Mouse (Mus musculus): Measurements from ENCODE around the gene Zc3h10.
"Not testable (repeated sequence)": the region's sequence is repeated elsewhere in the genome, so short reads cannot be mapped to it uniquely, and the experiment has no call there.

Gene Zc3h10

DNA sequence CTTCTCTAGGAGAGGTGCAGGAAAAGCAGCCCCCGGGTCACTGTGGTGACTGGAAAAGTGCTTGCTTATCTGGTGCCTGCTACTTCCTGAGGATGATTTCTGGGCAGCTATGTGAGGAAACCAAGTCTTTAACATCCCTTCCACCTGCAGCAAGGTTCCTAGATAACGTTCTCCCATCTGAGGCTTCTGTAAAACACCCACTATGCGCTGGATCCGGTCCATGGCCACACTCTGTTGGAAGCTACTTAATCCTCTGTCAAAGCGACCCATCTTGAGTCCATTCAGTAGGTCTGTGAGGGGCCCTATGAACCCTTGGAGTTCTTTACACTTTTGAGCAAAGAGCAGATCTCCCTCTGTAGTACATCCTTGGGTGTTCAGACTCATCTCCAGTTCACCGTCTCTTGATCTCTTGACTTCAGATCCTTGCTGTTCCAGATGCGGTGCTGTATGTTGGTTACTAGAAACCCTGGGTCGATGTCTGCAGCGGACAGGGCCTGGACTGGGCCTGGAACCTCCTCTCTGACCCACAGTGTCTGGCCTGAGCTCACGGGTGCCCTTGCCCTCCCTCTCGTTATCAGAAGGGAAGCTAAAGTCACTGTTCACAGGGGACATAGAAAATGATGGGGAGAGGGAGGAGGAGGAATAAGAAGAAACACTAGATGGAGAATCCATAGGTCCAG, 2.7 kb upstream of the Zc3h10 start:
- not testable (repeated sequence) for DNase-seq (ENCODE audit: low spot score)

DNA sequence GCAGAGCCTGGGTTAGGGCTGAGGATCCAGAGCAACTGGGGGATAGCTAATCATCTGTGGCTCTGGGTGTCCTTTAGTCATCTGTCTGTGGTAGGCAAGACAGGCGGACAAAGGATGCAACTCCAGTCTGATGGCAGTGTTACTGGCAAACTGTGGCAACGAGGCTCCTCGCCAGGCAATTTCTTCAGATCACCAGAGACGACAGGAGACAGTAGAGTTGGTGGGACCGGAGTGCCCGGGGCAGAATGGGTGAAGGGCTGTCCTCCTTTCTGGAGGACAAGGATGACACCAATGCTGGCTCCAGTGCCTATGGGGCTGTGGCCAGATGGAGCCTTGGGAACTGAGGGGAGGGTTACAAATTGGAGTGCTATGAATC, 2.1 kb upstream of the Zc3h10 start:
- DNase-seq (ENCODE audit: low spot score) = not testable (repeated sequence)

GRCm38 (mm10) chr10:128548947-128549681, 1.5 kb upstream of the Zc3h10 start, which contains the start of gene Rpl41:
Rpl41 (minus strand) TSS chr10:128549305.
- peak; percentile 99 for DNase-seq (ENCODE audit: low spot score)

DNA sequence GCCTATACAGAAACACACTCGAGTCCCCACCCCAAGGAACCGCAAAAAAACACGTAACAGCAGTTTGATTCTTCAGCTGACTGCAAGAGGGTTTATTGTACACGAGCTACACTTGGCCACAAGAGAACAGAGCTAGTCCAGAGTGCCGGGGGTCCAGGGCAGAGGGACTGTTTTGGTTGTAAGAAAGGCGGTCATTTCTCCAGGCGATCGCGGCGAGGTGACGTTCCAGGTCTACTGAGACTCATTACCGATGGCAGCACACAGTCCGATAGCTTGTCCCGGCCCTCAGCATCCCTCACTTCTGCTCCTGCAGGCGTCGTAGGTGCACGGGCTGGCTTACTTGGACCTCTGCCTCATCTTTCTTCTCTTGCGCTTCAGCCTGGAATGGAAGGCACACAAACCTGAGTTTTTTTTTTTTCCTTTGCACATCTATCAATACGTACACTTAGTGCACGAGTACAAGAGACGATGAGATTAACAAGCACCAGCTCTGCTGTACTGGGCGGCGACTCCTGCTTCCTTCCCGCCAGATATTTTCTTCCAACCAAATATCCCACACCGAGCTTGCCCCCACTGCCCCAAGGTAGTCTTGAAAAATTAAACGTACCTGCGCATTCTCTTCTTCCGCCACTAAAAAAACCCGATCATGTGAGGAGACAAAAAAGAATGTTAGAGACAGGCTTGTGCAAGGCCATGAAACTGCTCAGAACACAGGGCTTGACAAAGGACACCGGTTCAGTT, 647 bp upstream of the Zc3h10 start:
- not testable (repeated sequence) for DNase-seq (ENCODE audit: low spot score)

GRCm38 (mm10) chr10:128546787-128547186, 787 bp downstream of the Zc3h10 start:
- no peak for DNase-seq (ENCODE audit: low spot score)

GRCm38 (mm10) chr10:128546361-128546760, 1.2 kb downstream of the Zc3h10 start:
- peak; percentile 82 for DNase-seq (ENCODE audit: low spot score)

DNA sequence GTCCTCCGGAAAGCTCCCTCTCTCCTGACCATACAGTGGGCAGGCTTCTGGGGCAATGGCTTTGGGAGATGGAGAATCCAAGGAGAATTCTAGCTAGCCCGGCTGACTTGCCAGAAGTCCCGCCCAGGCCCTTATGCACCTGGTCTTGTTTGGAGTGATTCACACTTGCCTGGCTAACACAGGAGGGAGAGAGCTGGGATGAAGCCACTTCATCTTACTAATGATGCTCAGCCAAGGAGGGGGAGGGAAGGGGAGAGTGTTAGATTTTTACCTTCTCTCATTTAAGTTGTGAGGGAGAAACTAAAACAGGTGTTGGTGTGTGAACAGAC, 2.0 kb downstream of the Zc3h10 start:
- DNase-seq (ENCODE audit: low spot score) = no peak

- no peak for DNase-seq (ENCODE audit: low spot score)
Observed at GRCm38 (mm10) chr10:128544674-128545569, 2.7 kb downstream of the Zc3h10 start.

DNA sequence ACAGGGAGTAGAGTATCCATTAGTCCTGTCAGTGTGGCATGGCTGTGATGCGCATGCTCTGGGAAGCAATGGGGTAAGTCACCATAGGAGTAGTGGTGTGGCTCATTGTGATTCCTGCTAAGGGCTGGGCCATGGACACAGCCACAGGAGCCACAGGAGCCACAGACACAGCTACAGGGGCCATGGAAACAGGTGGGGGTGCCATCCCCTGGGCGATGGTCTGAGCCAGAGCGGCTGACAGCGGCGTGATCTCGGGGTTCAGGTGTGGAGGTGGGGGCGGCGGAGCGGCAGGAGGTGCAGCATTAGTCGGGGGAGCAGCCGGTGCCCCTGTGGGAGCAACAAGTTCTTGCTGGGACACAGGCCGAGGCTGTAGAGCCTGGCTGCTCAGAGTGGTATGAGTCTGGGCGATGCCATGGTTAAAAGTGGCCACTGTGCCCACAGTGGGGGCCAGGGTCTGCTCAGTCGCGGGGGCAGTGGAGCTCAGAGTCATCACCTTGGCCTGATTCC, 3.4 kb downstream of the Zc3h10 start:
- no peak for DNase-seq (ENCODE audit: low spot score)

DNA sequence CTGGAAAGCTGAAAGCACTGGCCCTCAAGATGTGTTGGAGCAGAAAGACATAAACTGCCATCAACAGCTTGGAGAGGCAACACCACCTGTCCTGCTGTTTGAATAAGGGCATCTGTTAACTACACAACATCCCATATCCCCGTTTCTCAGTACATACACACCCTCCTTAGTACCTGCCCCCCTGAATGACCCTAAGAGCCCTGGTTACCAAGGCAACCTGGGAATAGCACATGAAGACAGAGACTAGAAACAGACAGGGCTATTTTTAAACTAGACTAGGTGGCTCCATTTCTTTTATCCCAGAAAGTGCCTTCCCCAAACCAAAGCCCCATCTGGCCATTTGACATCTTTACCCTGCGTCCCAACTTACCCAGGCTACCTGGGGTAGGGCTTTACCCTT, 4.5 kb downstream of the Zc3h10 start:
- no peak for DNase-seq (ENCODE audit: low spot score)

GRCm38 (mm10) chr10:128538340-128538870, 9.2 kb downstream of the Zc3h10 start:
- no peak for DNase-seq (ENCODE audit: low spot score)

GRCm38 (mm10) chr10:128536266-128536940, 11.2 kb downstream of the Zc3h10 start:
- peak; percentile 94 for DNase-seq (ENCODE audit: low spot score)

- no peak for DNase-seq (ENCODE audit: low spot score)
Observed at GRCm38 (mm10) chr10:128535624-128536265, 11.8 kb downstream of the Zc3h10 start.

DNA sequence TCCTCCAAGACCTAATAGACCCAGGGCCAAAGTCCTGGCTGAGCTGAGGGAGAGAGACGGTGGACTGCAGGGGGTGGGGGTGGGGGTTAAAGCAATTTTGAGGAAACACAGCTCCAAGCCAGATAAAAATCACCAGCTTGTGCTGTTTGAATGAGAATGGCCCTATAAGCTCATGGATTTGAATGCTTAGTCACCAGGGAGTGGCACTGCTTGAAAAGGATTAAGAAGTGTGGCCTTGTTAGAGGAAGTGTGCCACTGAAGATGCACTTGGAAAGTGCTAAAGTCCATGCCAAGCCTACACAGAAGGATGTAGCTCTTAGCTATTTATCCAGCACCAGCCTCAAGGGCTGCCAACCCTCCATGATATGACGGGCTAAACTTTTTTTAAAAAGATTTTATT, 12.4 kb downstream of the Zc3h10 start:
- no peak for DNase-seq (ENCODE audit: low spot score)

- no peak for DNase-seq (ENCODE audit: low spot score)
Observed at GRCm38 (mm10) chr10:128526366-128527356, 20.9 kb downstream of the Zc3h10 start.

DNA sequence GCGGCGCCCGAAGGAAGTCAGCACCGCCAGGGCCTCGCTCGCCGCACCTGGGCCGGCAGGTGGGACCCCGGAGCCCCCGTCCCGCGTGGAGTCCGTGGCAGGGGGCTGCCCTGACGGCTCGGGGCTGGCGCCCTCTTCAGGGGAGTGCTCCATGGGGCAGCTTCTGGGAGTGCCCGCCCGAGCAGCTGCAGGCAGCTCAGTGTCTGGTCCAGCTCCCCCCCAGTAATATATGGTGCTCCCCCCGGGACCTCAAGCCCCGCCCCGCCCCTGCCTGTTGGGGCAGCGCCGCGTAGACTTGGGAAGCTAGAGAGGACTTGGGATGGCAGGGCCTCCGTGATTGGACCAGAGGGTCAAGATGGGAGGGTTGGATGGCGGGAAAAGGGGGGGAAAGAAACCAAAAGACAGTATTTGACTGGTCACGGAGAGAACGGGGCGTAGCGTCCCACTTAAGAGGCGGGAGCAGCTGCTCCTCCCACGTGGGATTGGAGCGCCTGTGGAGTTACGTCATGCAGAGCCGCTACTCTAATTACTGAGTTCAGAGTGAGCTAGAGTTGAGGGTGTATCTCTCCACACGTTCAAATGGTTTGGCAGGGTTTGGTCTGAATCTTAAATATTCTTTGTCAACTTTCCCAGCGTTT, 21.8 kb downstream of the Zc3h10 start, which contains the start of gene Esyt1:
TSS of gene Esyt1 (minus strand) at position 201 of the 638 bp plus-strand sequence.
- peak; percentile 98 for DNase-seq (ENCODE audit: low spot score)

DNA sequence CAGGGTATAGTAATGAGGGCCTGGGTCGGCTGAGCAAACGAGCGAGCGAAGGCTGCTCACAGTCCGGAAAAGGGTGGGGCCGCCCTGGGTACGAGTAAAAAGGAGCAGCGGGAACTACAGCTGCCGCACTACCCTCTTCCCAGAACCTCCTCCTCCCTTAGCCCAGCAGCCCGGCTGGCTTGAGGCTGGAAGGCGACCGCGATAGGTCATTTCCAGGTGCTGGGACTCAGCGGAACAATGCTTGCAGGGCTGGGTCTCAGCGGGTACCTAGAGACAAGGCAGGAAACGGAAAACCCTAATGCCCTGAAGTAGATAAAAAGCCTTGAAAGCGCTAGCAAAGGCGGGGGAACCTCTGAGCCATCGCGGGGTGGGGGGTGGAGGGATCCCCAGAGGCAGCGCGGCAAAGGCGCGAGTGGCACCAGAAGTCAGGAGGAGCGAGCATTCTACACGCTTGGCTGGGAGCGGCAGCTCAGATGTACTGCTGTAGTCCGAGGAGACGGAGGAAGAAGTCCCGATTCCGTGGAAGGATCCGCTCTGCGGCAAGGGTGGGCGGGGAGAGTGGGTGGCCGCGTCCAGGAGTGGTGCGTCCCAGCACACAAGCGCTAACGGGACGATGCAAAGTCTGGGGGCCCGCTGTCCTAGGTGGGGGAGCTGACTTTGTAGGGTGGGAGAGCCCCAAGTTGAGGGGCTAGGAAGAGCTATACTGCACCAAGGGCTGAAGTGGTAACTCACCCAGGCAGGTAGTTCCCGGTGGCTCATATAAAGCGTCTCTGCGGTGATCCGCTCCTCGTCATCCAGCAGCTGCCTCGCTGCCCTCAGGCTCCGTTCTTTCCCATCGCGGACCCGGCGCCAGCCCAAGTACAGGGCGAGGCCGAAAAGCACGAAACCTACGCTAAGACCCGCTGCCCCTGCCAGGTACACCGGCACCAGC, 22.6 kb downstream of the Zc3h10 start:
- DNase-seq (ENCODE audit: low spot score) = peak; percentile 73
